Mouse (Mus musculus): ENCODE data around the gene 3110009E18Rik. TPM values are rescaled to one million over a fixed set of nuclear protein-coding genes. Genes with fewer than 3 reads are reported as not detected.

The 3110009E18Rik gene
- polyA plus RNA-seq, 1 experiment from 2014 or later: 17.9 TPM

DNA sequence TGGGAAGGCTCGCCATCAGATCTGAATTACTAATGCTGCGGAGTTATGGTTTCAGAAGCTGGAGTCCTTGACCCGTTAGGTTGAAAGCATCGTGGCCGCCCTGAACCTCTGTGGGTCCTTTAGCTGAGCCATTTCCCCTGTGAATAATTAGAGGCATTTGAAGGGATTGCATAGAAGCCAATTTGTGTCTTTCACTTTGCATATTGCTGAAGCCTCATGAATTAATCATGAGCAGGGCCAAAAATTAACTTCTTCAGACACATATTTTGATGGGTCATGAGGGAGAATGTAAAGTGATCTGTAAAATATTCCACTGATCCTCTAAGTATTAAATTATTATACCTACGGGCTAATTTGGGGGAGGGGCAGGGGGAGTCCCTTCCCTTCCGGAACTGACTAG lies 66.1 kb downstream of the 3110009E18Rik start:
- H3K4me2 ChIP-seq (ENCODE audit: low read depth, severe bottlenecking): no peak overlapping the region

DNA sequence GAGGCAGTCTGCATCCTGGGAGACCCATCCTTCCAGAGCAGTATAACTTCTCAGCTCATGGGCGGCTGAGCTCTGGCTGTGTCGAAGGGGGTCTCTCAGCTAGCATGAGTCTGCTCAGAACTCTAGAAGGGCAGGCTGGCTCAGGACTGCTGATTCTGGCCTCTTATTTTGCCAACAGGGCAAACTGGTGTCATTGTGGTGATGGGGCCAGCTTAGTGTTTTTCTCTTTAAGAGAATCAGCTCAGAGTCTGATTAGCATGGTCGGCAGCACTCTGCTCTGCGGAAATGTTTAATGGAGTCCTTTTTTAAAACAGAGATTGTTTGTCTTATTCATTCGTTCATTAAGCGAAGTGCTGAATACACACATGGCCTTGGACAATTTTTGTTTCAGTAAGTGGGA lies 68.2 kb downstream of the 3110009E18Rik start:
- Histone ChIP-seq H3K9ac (ENCODE audit: low read length) (no peak overlapping the region), H3K4me1 (ENCODE audit: control insufficient read depth, insufficient read depth, low read length) (no peaks in the 10 kb centered on the region), H3K4me2 (ENCODE audit: low read depth, severe bottlenecking) (no peak overlapping the region), H3K4me3 (ENCODE audit: low read depth, low read length) (no peak overlapping the region), H3K36me3 (ENCODE audit: control insufficient read depth, insufficient read depth, low read length) (no peaks in the 10 kb centered on the region), H3K9me3 (ENCODE audit: control insufficient read depth, low read length) (no peaks in the 10 kb centered on the region), H3K27ac (replicated peaks; ENCODE audit: low read depth, low read length) (no peak overlapping the region), H3K27me3 (ENCODE audit: control insufficient read depth, insufficient read depth, low read length) (no peaks in the 10 kb centered on the region)
- DNase-seq (ENCODE audit: low spot score) (no peak), ATAC-seq (ENCODE audit: insufficient number of reproducible peaks, low FRiP score, low TSS enrichment, low read depth) (no peak)
- WGBS: 89% methylated on average over 6 of the region's 6 CpGs

More for the DNA sequence above, 66.1 kb downstream of the 3110009E18Rik start:
- H3K9me3 ChIP-seq (ENCODE audit: control insufficient read depth, low read length): no peaks in the 10 kb centered on the region
- no peak overlapping the region for H3K27ac ChIP-seq (replicated peaks; ENCODE audit: low read depth, low read length)
- H3K4me1 ChIP-seq (ENCODE audit: control insufficient read depth, insufficient read depth, low read length): no peaks in the 10 kb centered on the region
- H3K36me3 ChIP-seq (ENCODE audit: control insufficient read depth, insufficient read depth, low read length): no peaks in the 10 kb centered on the region
- no peak for ATAC-seq (ENCODE audit: insufficient number of reproducible peaks, low FRiP score, low TSS enrichment, low read depth)
- 76% methylated on average over 7 of the region's 7 CpGs for WGBS
- H3K4me3 ChIP-seq (ENCODE audit: low read depth, low read length): no peak overlapping the region
- H3K27me3 ChIP-seq (ENCODE audit: control insufficient read depth, insufficient read depth, low read length): no peaks in the 10 kb centered on the region
- no peak overlapping the region for H3K9ac ChIP-seq (ENCODE audit: low read length)
- no peak for DNase-seq (ENCODE audit: low spot score)

DNA sequence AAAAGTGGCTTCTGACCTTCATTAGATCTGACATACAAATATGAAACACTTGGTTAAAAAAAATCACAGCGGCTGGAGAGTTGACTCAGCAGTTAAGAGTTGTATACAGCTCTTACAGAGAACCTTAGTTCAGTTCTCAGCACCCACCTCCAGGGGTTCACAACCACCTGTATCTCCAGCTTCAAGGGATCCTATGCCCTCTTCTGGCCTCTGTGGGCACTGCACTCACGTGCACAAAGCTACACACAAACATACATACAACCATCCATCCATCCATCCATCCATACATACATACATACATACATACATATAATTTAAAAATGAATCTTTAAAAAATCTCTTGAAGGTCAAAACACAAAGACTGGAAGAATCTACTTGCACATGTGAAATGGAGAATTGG lies 69.3 kb downstream of the 3110009E18Rik start:
- H3K9ac ChIP-seq (ENCODE audit: low read length): no peak overlapping the region
- DNase-seq (ENCODE audit: low spot score) (no peak), ATAC-seq (ENCODE audit: insufficient number of reproducible peaks, low FRiP score, low TSS enrichment, low read depth) (no peak)
- WGBS: 96% methylated on average over 2 of the region's 2 CpGs
- H3K9me3 ChIP-seq (ENCODE audit: control insufficient read depth, low read length): no peaks in the 10 kb centered on the region
- no peak overlapping the region for H3K4me2 ChIP-seq (ENCODE audit: low read depth, severe bottlenecking)
- no peak overlapping the region for H3K4me3 ChIP-seq (ENCODE audit: low read depth, low read length)
- no peaks in the 10 kb centered on the region for H3K4me1 ChIP-seq (ENCODE audit: control insufficient read depth, insufficient read depth, low read length)
- no peaks in the 10 kb centered on the region for H3K36me3 ChIP-seq (ENCODE audit: control insufficient read depth, insufficient read depth, low read length)
- no peak overlapping the region for H3K27ac ChIP-seq (replicated peaks; ENCODE audit: low read depth, low read length)
- H3K27me3 ChIP-seq (ENCODE audit: control insufficient read depth, insufficient read depth, low read length): no peaks in the 10 kb centered on the region

DNA sequence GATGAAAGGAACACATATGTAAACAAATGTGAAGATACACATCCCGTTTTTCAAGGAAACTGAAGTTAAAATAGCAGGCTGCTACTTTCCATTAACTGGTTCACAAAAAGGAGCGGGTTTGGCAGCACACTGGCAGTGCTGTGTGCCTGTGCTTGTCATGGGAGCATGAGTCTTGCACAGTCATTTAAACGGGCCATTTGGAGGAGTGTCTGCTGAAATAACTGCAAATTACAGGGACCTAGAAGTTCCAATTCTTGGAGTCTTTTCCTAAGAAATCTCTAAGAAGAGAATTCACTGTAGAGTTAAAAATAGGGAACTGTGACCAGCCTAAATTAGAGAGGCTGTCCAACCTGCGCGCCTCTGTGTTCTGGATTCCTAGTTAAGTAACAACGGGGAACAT lies 70.0 kb downstream of the 3110009E18Rik start:
- H3K27me3 ChIP-seq (ENCODE audit: control insufficient read depth, insufficient read depth, low read length): no peaks in the 10 kb centered on the region
- ATAC-seq (ENCODE audit: insufficient number of reproducible peaks, low FRiP score, low TSS enrichment, low read depth): no peak
- H3K4me3 ChIP-seq (ENCODE audit: low read depth, low read length): no peak overlapping the region
- no peak for DNase-seq (ENCODE audit: low spot score)
- WGBS: 85% methylated on average over 6 of the region's 6 CpGs
- H3K27ac ChIP-seq (replicated peaks; ENCODE audit: low read depth, low read length): no peak overlapping the region
- H3K9ac ChIP-seq (ENCODE audit: low read length): no peak overlapping the region
- no peaks in the 10 kb centered on the region for H3K4me1 ChIP-seq (ENCODE audit: control insufficient read depth, insufficient read depth, low read length)
- H3K9me3 ChIP-seq (ENCODE audit: control insufficient read depth, low read length): no peaks in the 10 kb centered on the region
- H3K36me3 ChIP-seq (ENCODE audit: control insufficient read depth, insufficient read depth, low read length): no peaks in the 10 kb centered on the region
- H3K4me2 ChIP-seq (ENCODE audit: low read depth, severe bottlenecking): no peak overlapping the region

DNA sequence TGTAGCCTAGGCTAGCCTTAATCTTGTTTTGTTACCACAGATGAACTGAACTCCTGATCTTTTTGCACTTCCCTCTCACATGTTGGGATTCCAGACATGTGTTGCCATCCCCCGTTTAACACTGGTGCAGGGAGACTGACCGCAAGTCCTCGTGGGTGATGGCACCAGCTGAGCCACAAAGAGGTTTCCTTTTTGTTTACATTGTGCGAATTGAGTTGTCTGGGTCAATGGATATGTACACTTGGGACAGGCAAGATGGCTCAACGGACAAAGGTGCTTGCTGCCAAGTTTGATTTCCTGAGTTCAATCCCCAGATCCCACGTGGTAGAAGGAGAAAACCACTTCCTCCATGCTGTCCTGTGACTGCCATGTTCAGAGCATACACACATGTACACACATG lies 71.3 kb downstream of the 3110009E18Rik start:
- H3K27ac ChIP-seq (replicated peaks; ENCODE audit: low read depth, low read length): no peak overlapping the region
- H3K27me3 ChIP-seq (ENCODE audit: control insufficient read depth, insufficient read depth, low read length): no peaks in the 10 kb centered on the region
- H3K36me3 ChIP-seq (ENCODE audit: control insufficient read depth, insufficient read depth, low read length): no peaks in the 10 kb centered on the region
- DNase-seq (ENCODE audit: low spot score) (no peak), ATAC-seq (ENCODE audit: insufficient number of reproducible peaks, low FRiP score, low TSS enrichment, low read depth) (no peak)
- 84% methylated on average over 6 of the region's 6 CpGs for WGBS
- H3K4me2 ChIP-seq (ENCODE audit: low read depth, severe bottlenecking): no peak overlapping the region
- no peak overlapping the region for H3K4me3 ChIP-seq (ENCODE audit: low read depth, low read length)
- H3K4me1 ChIP-seq (ENCODE audit: control insufficient read depth, insufficient read depth, low read length): no peaks in the 10 kb centered on the region
- H3K9me3 ChIP-seq (ENCODE audit: control insufficient read depth, low read length): no peaks in the 10 kb centered on the region
- no peak overlapping the region for H3K9ac ChIP-seq (ENCODE audit: low read length)

DNA sequence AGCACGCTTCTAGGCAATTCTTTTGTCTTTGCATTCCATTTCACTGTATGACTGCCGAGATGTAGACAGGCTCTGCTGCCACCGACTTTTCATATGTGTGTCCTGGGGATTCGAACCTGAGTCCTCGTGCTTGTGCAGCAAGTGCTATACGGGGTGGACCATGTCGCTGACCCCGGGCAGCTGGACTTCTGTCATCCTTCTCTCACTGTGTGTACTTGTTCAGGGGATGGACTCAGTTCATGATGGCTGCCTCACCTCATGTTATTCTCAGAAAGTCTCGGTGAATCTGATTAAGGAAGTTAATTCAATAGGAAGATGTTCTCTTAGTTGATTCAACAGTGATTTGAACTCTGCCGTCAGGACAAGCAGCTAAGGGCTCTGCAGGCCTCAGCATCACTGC lies 72.6 kb downstream of the 3110009E18Rik start:
- Histone ChIP-seq H3K9ac (ENCODE audit: low read length) (no peak overlapping the region), H3K4me2 (ENCODE audit: low read depth, severe bottlenecking) (no peak overlapping the region), H3K4me3 (ENCODE audit: low read depth, low read length) (no peak overlapping the region), H3K27ac (replicated peaks; ENCODE audit: low read depth, low read length) (no peak overlapping the region), H3K27me3 (ENCODE audit: control insufficient read depth, insufficient read depth, low read length) (no peaks in the 10 kb centered on the region), H3K4me1 (ENCODE audit: control insufficient read depth, insufficient read depth, low read length) (no peaks in the 10 kb centered on the region), H3K9me3 (ENCODE audit: control insufficient read depth, low read length) (no peaks in the 10 kb centered on the region), H3K36me3 (ENCODE audit: control insufficient read depth, insufficient read depth, low read length) (no peaks in the 10 kb centered on the region)
- DNase-seq (ENCODE audit: low spot score): no peak
- 91% methylated on average over 10 of the region's 10 CpGs for WGBS
- no peak for ATAC-seq (ENCODE audit: insufficient number of reproducible peaks, low FRiP score, low TSS enrichment, low read depth)

DNA sequence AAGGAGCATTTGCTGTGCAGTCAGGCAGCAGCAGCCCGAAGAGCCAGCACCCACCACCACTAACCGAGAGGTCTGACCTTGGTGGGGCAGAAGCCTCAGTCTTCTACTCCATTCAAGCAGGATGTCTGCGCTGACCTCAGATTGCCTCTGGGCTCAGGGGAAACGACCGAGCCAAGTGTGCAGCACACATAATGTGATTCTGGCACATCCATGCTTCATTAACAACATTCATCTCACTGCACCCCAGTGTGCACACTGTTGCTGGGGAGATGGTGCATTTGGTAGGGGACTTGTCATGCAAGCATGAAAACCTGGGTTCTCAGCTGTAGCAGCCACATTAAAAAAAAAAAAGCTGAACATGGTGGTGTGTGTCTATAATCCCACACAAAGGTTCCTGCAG lies 75.0 kb downstream of the 3110009E18Rik start:
- no peaks in the 10 kb centered on the region for H3K36me3 ChIP-seq (ENCODE audit: control insufficient read depth, insufficient read depth, low read length)
- no peak overlapping the region for H3K27ac ChIP-seq (replicated peaks; ENCODE audit: low read depth, low read length)
- H3K9ac ChIP-seq (ENCODE audit: low read length): no peak overlapping the region
- H3K4me3 ChIP-seq (ENCODE audit: low read depth, low read length): no peak overlapping the region
- no peak for ATAC-seq (ENCODE audit: insufficient number of reproducible peaks, low FRiP score, low TSS enrichment, low read depth)
- H3K9me3 ChIP-seq (ENCODE audit: control insufficient read depth, low read length): no peaks in the 10 kb centered on the region
- 78% methylated on average over 5 of the region's 5 CpGs for WGBS
- H3K4me1 ChIP-seq (ENCODE audit: control insufficient read depth, insufficient read depth, low read length): no peaks in the 10 kb centered on the region
- no peak overlapping the region for H3K4me2 ChIP-seq (ENCODE audit: low read depth, severe bottlenecking)
- H3K27me3 ChIP-seq (ENCODE audit: control insufficient read depth, insufficient read depth, low read length): no peaks in the 10 kb centered on the region
- no peak for DNase-seq (ENCODE audit: low spot score)

DNA sequence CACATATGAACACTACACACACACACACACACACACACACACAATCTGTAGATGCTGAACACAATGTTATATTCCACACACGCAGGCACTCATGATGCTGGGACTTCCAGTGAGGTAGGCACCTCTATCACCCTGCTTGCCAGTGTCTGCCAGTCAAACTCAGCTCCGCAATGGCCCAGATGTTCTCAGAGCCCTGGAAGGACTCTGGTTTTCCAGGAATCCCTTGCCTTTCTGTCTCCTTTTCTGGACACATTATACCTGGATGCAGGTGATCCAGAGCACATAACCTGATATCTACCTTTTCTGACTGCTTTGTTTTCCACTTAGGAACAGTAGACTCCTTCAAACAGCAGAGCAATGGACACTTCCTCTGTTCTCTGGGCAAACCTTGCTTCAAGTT lies 75.7 kb downstream of the 3110009E18Rik start:
- Histone ChIP-seq H3K9me3 (ENCODE audit: control insufficient read depth, low read length) (no peaks in the 10 kb centered on the region), H3K36me3 (ENCODE audit: control insufficient read depth, insufficient read depth, low read length) (no peaks in the 10 kb centered on the region), H3K9ac (ENCODE audit: low read length) (no peak overlapping the region), H3K4me2 (ENCODE audit: low read depth, severe bottlenecking) (no peak overlapping the region), H3K4me3 (ENCODE audit: low read depth, low read length) (no peak overlapping the region), H3K27ac (replicated peaks; ENCODE audit: low read depth, low read length) (no peak overlapping the region), H3K4me1 (ENCODE audit: control insufficient read depth, insufficient read depth, low read length) (no peaks in the 10 kb centered on the region), H3K27me3 (ENCODE audit: control insufficient read depth, insufficient read depth, low read length) (no peaks in the 10 kb centered on the region)
- no peak for DNase-seq (ENCODE audit: low spot score)
- 85% methylated on average over 2 of the region's 2 CpGs for whole genome bisulfite sequencing
- no peak for ATAC-seq (ENCODE audit: insufficient number of reproducible peaks, low FRiP score, low TSS enrichment, low read depth)

DNA sequence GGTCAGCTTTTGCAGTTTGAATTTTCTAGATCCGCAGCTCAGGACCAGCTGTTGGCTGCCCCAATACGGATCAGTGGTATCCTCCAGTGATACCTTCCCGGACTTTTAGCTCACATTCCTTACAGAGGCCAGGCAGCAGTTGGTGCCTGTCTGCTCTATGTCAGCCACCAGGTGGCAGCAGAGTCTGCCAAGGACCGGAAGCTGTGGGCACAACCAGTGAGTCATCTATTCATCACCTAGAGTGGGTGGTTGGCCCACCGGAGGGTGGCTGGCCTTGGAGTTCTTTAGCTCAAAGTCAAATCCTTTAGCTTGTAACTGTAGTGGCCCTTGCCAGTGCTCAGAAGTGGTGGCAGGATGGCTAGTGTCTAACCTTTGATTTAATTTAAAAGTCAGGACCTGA lies 76.2 kb downstream of the 3110009E18Rik start:
- no peak overlapping the region for H3K4me3 ChIP-seq (ENCODE audit: low read depth, low read length)
- no peaks in the 10 kb centered on the region for H3K4me1 ChIP-seq (ENCODE audit: control insufficient read depth, insufficient read depth, low read length)
- H3K4me2 ChIP-seq (ENCODE audit: low read depth, severe bottlenecking): no peak overlapping the region
- no peaks in the 10 kb centered on the region for H3K9me3 ChIP-seq (ENCODE audit: control insufficient read depth, low read length)
- 22% methylated on average over 5 of the region's 5 CpGs for WGBS
- H3K36me3 ChIP-seq (ENCODE audit: control insufficient read depth, insufficient read depth, low read length): no peaks in the 10 kb centered on the region
- H3K27ac ChIP-seq (replicated peaks; ENCODE audit: low read depth, low read length): no peak overlapping the region
- DNase-seq (ENCODE audit: low spot score) (peak; percentile 84), ATAC-seq (ENCODE audit: insufficient number of reproducible peaks, low FRiP score, low TSS enrichment, low read depth) (no peak; the same call in 1 of the 2 replicates)
- H3K9ac ChIP-seq (ENCODE audit: low read length): no peak overlapping the region
- H3K27me3 ChIP-seq (ENCODE audit: control insufficient read depth, insufficient read depth, low read length): no peaks in the 10 kb centered on the region
